In genomic region chr6:13180061-13180460, GRCm38 (mm10) we compare ENCODE assay signal across 30 mouse cellular contexts. TPM values are rescaled to one million over a fixed set of nuclear protein-coding genes. Genes with fewer than 3 reads are reported as not detected.
DNase-seq lines count a peak whose midpoint lies in the region; ATAC-seq and TF ChIP-seq lines count a peak whose summit lies in the region.
"Had no signal": no experiment of that assay in that cellular context is flagged by ENCODE, and none has a peak within 500 bp of the region (broad histone marks: within the 10 kb centered on the region; RNA-seq: fewer than 3 reads in every experiment).

No protein-coding gene starts in this region.

- H3K4me1 ChIP-seq in limb, embryonic 14.5 days (ENCODE audit: control insufficient read depth, insufficient read depth, low read length): no peaks in the 10 kb centered on the region
- no peaks in the 10 kb centered on the region for H3K4me1 ChIP-seq in limb, embryonic 10.5 days
- H3K4me1 ChIP-seq in lung, postnatal 0 days (ENCODE audit: insufficient read depth, low read depth, low read length): no peaks in the 10 kb centered on the region
- H3K4me1 ChIP-seq: embryonic facial prominence, embryonic 13.5 days; embryonic facial prominence, embryonic 15.5 days; forebrain, embryonic 13.5 days; forebrain, embryonic 15.5 days had no signal

- WGBS in limb, embryonic 14.5 days: 74% methylated on average over 3 of the region's 3 CpGs
- 85% methylated on average over 3 of the region's 3 CpGs for WGBS in limb, embryonic 10.5 days
- WGBS in lung, postnatal 0 days: 58% methylated on average over 3 of the region's 3 CpGs

- no peak for ATAC-seq in limb, embryonic 14.5 days (ENCODE audit: low FRiP score, low read depth)
- no peak for ATAC-seq in lung, postnatal 0 days
- ATAC-seq: activated CD4-positive, CD25-positive, alpha-beta regulatory T cell, adult 4 months; CD4-positive, CD25-positive, alpha-beta regulatory T cell, adult 4 months; forebrain, embryonic 13.5 days; forebrain, embryonic 15.5 days; forebrain, postnatal 0 days; Patski had no signal

- H3K9ac ChIP-seq in limb, embryonic 14.5 days (ENCODE audit: low read depth, low read length, severe bottlenecking): no peak overlapping the region
- no peak overlapping the region for H3K9ac ChIP-seq in lung, postnatal 0 days (replicated peaks; ENCODE audit: low read depth)
- H3K9ac ChIP-seq: embryonic facial prominence, embryonic 13.5 days; embryonic facial prominence, embryonic 15.5 days; forebrain, embryonic 13.5 days; forebrain, embryonic 15.5 days; forebrain, postnatal 0 days had no signal

- H3K4me2 ChIP-seq in limb, embryonic 14.5 days (replicated peaks; ENCODE audit: low read depth, low read length, severe bottlenecking): no peak overlapping the region
- H3K4me2 ChIP-seq in lung, postnatal 0 days (replicated peaks; ENCODE audit: low read depth, low read length): no peak overlapping the region
- H3K4me2 ChIP-seq: embryonic facial prominence, embryonic 13.5 days; embryonic facial prominence, embryonic 15.5 days; forebrain, embryonic 13.5 days; forebrain, embryonic 15.5 days had no signal

- no peak overlapping the region for H3K27ac ChIP-seq in limb, embryonic 14.5 days (replicated peaks; ENCODE audit: low read depth, low read length)
- H3K27ac ChIP-seq in limb, embryonic 10.5 days: no peak overlapping the region
- no peak overlapping the region for H3K27ac ChIP-seq in lung, postnatal 0 days (ENCODE audit: low read length)
- H3K27ac ChIP-seq: embryonic facial prominence, embryonic 13.5 days; embryonic facial prominence, embryonic 15.5 days; forebrain, embryonic 13.5 days; forebrain, embryonic 15.5 days had no signal

- no peak for TF ChIP-seq POLR2A in limb, embryonic 14.5 days (IDR thresholded peaks at IDR 0.05; ENCODE audit: borderline replicate concordance, extremely low read depth, insufficient read depth, insufficient read length)

- H3K36me3 ChIP-seq in limb, embryonic 14.5 days (ENCODE audit: control insufficient read depth, insufficient read depth, low read length): no peaks in the 10 kb centered on the region
- H3K36me3 ChIP-seq in limb, embryonic 10.5 days: no peaks in the 10 kb centered on the region
- H3K36me3 ChIP-seq in lung, postnatal 0 days (ENCODE audit: insufficient read depth, low read length): no peaks in the 10 kb centered on the region
- H3K36me3 ChIP-seq: embryonic facial prominence, embryonic 13.5 days; embryonic facial prominence, embryonic 15.5 days; forebrain, embryonic 15.5 days; G1E had no signal

- peak; percentile 14 for DNase-seq in limb, embryonic 14.5 days (ENCODE audit: low spot score)
- DNase-seq in limb, embryonic 10.5 days (ENCODE audit: low spot score): no peak
- peak; percentile 36 for DNase-seq in 416B (ENCODE audit: low read depth)
- peak; percentile 35 for DNase-seq in fibroblast of lung, adult 2 months (ENCODE audit: low read depth)
- DNase-seq in B cell, adult 2 months: no peak
- no peak for DNase-seq in lung, postnatal 0 days (ENCODE audit: low spot score)
- no peak for DNase-seq in heart, adult 8-10 months (ENCODE audit: low spot score)
- DNase-seq: adrenal gland, adult 8-10 months; adrenal gland, postnatal 14 days; adrenal gland, postnatal 36 days; cerebellum, adult 11-12 months; cerebellum, adult 8-10 months; cerebellum, adult 9-11 months; cerebellum, postnatal 14 days; cerebellum, postnatal 36 days; embryo, embryonic 11 days; forebrain, postnatal 0 days had no signal

- no peak for TF ChIP-seq EP300 in lung, postnatal 0 days (IDR thresholded peaks at IDR 0.05)

- H3K4me3 ChIP-seq in limb, embryonic 14.5 days (replicated peaks; ENCODE audit: low read length): no peak overlapping the region
- no peak overlapping the region for H3K4me3 ChIP-seq in limb, embryonic 10.5 days
- no peak overlapping the region for H3K4me3 ChIP-seq in lung, postnatal 0 days (ENCODE audit: low read depth, low read length)
- H3K4me3 ChIP-seq: embryonic facial prominence, embryonic 13.5 days; embryonic facial prominence, embryonic 15.5 days; erythroblast, embryonic 14.5 days; forebrain, embryonic 13.5 days; forebrain, embryonic 15.5 days had no signal

- no peak for TF ChIP-seq CTCF in lung, postnatal 0 days (IDR thresholded peaks at IDR 0.05)

- no peaks in the 10 kb centered on the region for H3K9me3 ChIP-seq in limb, embryonic 14.5 days (ENCODE audit: control insufficient read depth, low read length)
- H3K9me3 ChIP-seq in limb, embryonic 10.5 days (replicated peaks): no peaks in the 10 kb centered on the region
- no peaks in the 10 kb centered on the region for H3K9me3 ChIP-seq in lung, postnatal 0 days (ENCODE audit: low read length)
- H3K9me3 ChIP-seq: embryonic facial prominence, embryonic 13.5 days; embryonic facial prominence, embryonic 15.5 days; forebrain, embryonic 13.5 days; forebrain, embryonic 15.5 days; G1E had no signal

- H3K27me3 ChIP-seq in limb, embryonic 14.5 days (ENCODE audit: control insufficient read depth, insufficient read depth, low read length): no peaks in the 10 kb centered on the region
- no peaks in the 10 kb centered on the region for H3K27me3 ChIP-seq in limb, embryonic 10.5 days (ENCODE audit: low read depth, poor library complexity, severe bottlenecking)
- no peaks in the 10 kb centered on the region for H3K27me3 ChIP-seq in lung, postnatal 0 days (replicated peaks; ENCODE audit: insufficient read depth, low read length)
- H3K27me3 ChIP-seq: CH12.LX; embryonic facial prominence, embryonic 13.5 days; embryonic facial prominence, embryonic 15.5 days; forebrain, embryonic 13.5 days; forebrain, embryonic 15.5 days had no signal

RNA-seq across cellular contexts. Expression of gene Vwde, which starts 44.7 kb away (rescaled TPM):
- polyA plus RNA-seq in limb, embryonic 14.5 days (2012; rRNA removed): 0.09 TPM in 2 replicates
- polyA plus RNA-seq in limb, embryonic 14.5 days (2014; fragmentation: Nextera tagmentation; extraction: Ambion mirVana): 0.04 TPM in 1 of 2 replicates, not detected in the other
- 0.44 and 0.55 TPM in 2 replicates for polyA plus RNA-seq in limb, embryonic 10.5 days (2016; fragmentation: Nextera tagmentation; extraction: Ambion mirVana)
- not detected in 2 replicates for polyA plus RNA-seq in lung, postnatal 0 days (2015; fragmentation: Nextera tagmentation; extraction: Ambion mirVana)
- not detected for total RNA-seq in heart, adult 8-10 months (2022)
- total RNA-seq: adrenal gland, adult 18-20 months; adrenal gland, adult 8-10 months; adrenal gland, postnatal 14 days; adrenal gland, postnatal 36 days; CH12.LX; common myeloid progenitor, adult 5-6 weeks; forebrain, postnatal 0 days had no signal
- polyA plus RNA-seq: forebrain, embryonic 11.5 days; forebrain, embryonic 13.5 days; G1E; Patski had no signal

Comparison
In these comparisons a context has a peak if more than half of its experiments do, and no peak if none do; other contexts are left out.
1. DNase-seq: peak in limb, embryonic 14.5 days (single experiment), 416B (single experiment) and fibroblast of lung, adult 2 months (single experiment); none in limb, embryonic 10.5 days (single experiment), B cell, adult 2 months (0 of 2), lung, postnatal 0 days (single experiment) and heart, adult 8-10 months (single experiment).